Mouse (Mus musculus): Measurements from ENCODE around the gene Il1f9.

Il1f9 gene

DNA sequence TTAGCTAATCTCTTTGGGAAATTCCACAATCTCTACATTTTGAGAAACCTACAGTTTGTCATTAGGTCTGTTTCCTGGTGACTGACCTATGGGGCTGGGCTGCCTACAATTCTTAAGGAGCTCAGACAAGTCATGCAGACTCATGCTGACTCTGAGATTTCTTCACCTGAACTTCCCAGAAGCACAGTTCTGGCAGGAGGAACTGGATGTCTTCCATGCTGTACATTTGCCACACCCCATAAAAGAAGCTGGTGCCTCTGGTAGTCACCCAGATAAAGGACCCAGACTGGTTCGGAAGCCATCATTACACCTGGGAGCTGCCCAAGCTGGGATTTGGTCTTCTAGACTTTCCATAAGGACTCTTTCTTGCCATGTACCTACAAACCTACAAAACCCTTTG lies at the start of gene Il1f9:
Gene Il1f9 (plus strand): TSS at position 301 of the 400 bp plus-strand sequence.
- TF ChIP-seq GATA4 (IDR thresholded peaks at IDR 0.05; ENCODE audit: insufficient replicate concordance, low read length), result no peak

DNA sequence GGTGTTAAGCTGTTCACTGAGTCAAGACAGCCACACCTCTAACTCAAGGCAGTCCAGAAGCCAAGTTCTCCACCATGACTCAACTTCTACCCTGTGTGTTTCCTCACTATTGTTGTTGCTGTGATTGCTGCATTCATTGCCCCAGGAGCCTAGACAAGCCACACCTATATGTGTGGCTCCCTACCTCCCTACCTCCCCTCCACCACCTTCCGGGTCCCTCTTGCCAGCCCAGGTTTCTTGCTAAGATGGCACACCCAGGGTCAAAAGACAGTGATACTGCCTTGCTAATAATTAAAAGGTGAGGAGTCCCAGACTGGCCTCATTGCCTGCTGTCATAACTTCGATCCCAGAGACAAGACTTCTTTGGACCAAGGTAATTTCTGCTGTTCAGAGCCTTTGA lies 33.4 kb upstream of the Il1f9 start, which contains the start of gene Il1f8:
Gene Il1f8 (plus strand): TSS at position 301 of the 400 bp plus-strand sequence.
- TF ChIP-seq GATA4 (IDR thresholded peaks at IDR 0.05; ENCODE audit: insufficient replicate concordance, low read length), result no peak

- no peak for TF ChIP-seq GATA4 (IDR thresholded peaks at IDR 0.05; ENCODE audit: insufficient replicate concordance, low read length)
Measured at GRCm38 (mm10) chr2:24187585-24187984, 1.3 kb downstream of the Il1f9 start.

GRCm38 (mm10) chr2:24188189-24188588 lies 1.9 kb downstream of the Il1f9 start:
- no peak for TF ChIP-seq GATA4 (IDR thresholded peaks at IDR 0.05; ENCODE audit: insufficient replicate concordance, low read length)

DNA sequence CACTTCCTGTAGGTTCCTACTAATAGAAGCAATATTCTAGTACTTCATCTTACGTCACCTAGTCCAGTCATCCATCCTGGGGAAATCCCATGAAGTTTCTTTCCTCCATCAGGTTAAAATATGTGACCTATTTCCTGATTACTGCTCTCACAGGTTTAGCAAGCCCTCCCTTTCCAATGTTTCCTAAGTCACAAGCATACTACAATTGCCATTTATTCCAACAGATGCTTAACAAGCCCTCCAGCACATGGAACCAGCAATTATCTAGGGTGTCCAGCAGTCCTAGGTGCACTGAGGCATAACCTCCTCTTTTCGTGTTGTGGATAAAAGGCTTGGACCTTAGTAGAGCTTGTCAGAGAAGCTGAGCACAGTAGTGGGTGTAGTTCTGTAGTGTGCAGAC lies 28.8 kb downstream of the Il1f9 start, which contains the start of gene Il1f6:
Gene Il1f6 (plus strand): TSS at position 301 of the 400 bp plus-strand sequence.
- TF ChIP-seq GATA4 (IDR thresholded peaks at IDR 0.05; ENCODE audit: insufficient replicate concordance, low read length), result no peak

- TF ChIP-seq GATA4 (IDR thresholded peaks at IDR 0.05; ENCODE audit: insufficient replicate concordance, low read length), result no peak
Measured at GRCm38 (mm10) chr2:24227191-24227590, 40.9 kb downstream of the Il1f9 start.

Data from liver, adult (tissue).